Mouse (Mus musculus) cerebellum, adult 2 months (tissue): Measurements from ENCODE around the gene Odf3l2. TPM values are rescaled to one million over a fixed set of nuclear protein-coding genes. Genes with fewer than 3 reads are reported as not detected.

Source experiments
- DNase-seq, 2 experiments: peaks; one replicate each; pipeline ENCODE4 v3.0.0; 2021
- H3K27ac ChIP-seq: fragments of 200-500 bp; 2 replicates; pipeline ENCODE4 v1.5.1; 2012; ENCODE audit warnings: low read length, control low read depth, inconsistent platforms; ENCODE audit not compliant: insufficient read depth
- H3K27me3 ChIP-seq: fragments of 200-500 bp; 2 replicates; pipeline ENCODE4 v1.6.1; 2012; ENCODE audit warnings: inconsistent platforms, mild to moderate bottlenecking, low read length, moderate library complexity; ENCODE audit not compliant: control insufficient read depth, insufficient read depth
- H3K4me1 ChIP-seq: fragments of 200-500 bp; 2 replicates; pipeline ENCODE4 v1.6.1; 2011; ENCODE audit warnings: low read length; ENCODE audit not compliant: control insufficient read depth, insufficient read depth
- H3K4me3 ChIP-seq: fragments of 200-500 bp; replicated peaks from 2 replicates; pipeline ENCODE3; 2011; ENCODE audit warnings: mild to moderate bottlenecking, low read depth, low read length, control low read depth; ENCODE audit not compliant: insufficient read depth
- CTCF ChIP-seq: fragments of 200-500 bp; IDR thresholded peaks from 2 replicates; pipeline ENCODE4 v1.5.1; 2011; ENCODE audit warnings: low read depth, mild to moderate bottlenecking, control low read depth, low read length, moderate library complexity, borderline replicate concordance; ENCODE audit not compliant: insufficient read depth
- POLR2A ChIP-seq: fragments of 200-500 bp; IDR thresholded peaks from 2 replicates; pipeline ENCODE4 v1.6.1; 2011; ENCODE audit warnings: low read length, control low read depth, borderline replicate concordance; ENCODE audit not compliant: insufficient read depth
- WGBS: fragments of 180-500 bp; shearing (Covaris S2); methylation state at CpG from one replicate; pipeline ENCODE4 v1.1.7; 2018; 5-methylcytosine and 5-hydroxymethylcytosine counted together
- polyA plus RNA-seq: library from polyadenylated mRNA; depleted of rRNA; stranded (reverse); fragments of >200 nt; gene quantifications from 2 replicates; pipeline ENCODE4 v1.2.3, GENCODE M21; 2012

Gene Odf3l2
- polyA plus RNA-seq, 1 experiment: not detected

GRCm38 (mm10) chr10:79668771-79669575, 23.4 kb upstream of the Odf3l2 start, which contains the start of gene Tpgs1:
Gene Tpgs1 (plus strand): TSS chr10:79669369.
- Histone ChIP-seq H3K4me1 (peaks cover 11% of the 10 kb centered on the region), H3K27me3 (no peaks in the 10 kb centered on the region), H3K4me3 (peak within 1 kb of the TSS; percentile 75), H3K27ac (peak within 1 kb of the TSS; percentile 94)
- TF ChIP-seq CTCF (peak; percentile 78), POLR2A (0 out of 2 replicates have a peak, but pooled peaks have one; percentile 9)
- under 1% methylated on average over 45 of the region's 45 CpGs for WGBS
- DNase-seq: peak; percentile 91 to 94

GRCm38 (mm10) chr10:79668076-79668475, 22.5 kb upstream of the Odf3l2 start:
- WGBS: 82% methylated on average over 5 of the region's 5 CpGs
- H3K27ac ChIP-seq: no peak overlapping the region
- peaks cover 11% of the 10 kb centered on the region for H3K4me1 ChIP-seq

GRCm38 (mm10) chr10:79666493-79666892, 21.0 kb upstream of the Odf3l2 start:
- Histone ChIP-seq H3K27ac (no peak overlapping the region), H3K4me3 (no peak overlapping the region), H3K4me1 (peaks cover 11% of the 10 kb centered on the region), H3K27me3 (no peaks in the 10 kb centered on the region)
- no peak for DNase-seq
- TF ChIP-seq CTCF (no peak), POLR2A (no peak)
- WGBS: 68% methylated on average over 9 of the region's 9 CpGs

More at GRCm38 (mm10) chr10:79668076-79668475, 22.5 kb upstream of the Odf3l2 start:
- Histone ChIP-seq H3K4me3 (no peak overlapping the region), H3K27me3 (no peaks in the 10 kb centered on the region)
- DNase-seq: no peak
- TF ChIP-seq POLR2A (no peak), CTCF (no peak)

- Histone ChIP-seq H3K27me3 (no peaks in the 10 kb centered on the region), H3K4me1 (peaks cover 4% of the 10 kb centered on the region; the same call in 1 of the 2 replicates), H3K4me3 (no peak overlapping the region), H3K27ac (no peak overlapping the region)
- 83% methylated on average over 8 of the region's 8 CpGs for WGBS
- DNase-seq: no peak
- TF ChIP-seq POLR2A (no peak), CTCF (no peak)
Observed at GRCm38 (mm10) chr10:79665051-79665450, 19.5 kb upstream of the Odf3l2 start.

GRCm38 (mm10) chr10:79664131-79664665, 18.7 kb upstream of the Odf3l2 start, which contains the start of gene Madcam1:
Gene Madcam1 (plus strand): TSS chr10:79664559.
- H3K4me3 ChIP-seq: no peak within 1 kb of the TSS
- TF ChIP-seq POLR2A (no peak), CTCF (peak; percentile 88)
- H3K27ac ChIP-seq: no peak within 1 kb of the TSS
- peaks cover 4% of the 10 kb centered on the region; the same call in 1 of the 2 replicates for H3K4me1 ChIP-seq
- no peaks in the 10 kb centered on the region for H3K27me3 ChIP-seq
- peak; percentile 58 to 74 for DNase-seq
- WGBS: 9% methylated on average over 13 of the region's 13 CpGs

- DNase-seq: no peak
- 38% methylated on average over 3 of the region's 3 CpGs for WGBS
- Histone ChIP-seq H3K27me3 (no peaks in the 10 kb centered on the region), H3K27ac (no peak overlapping the region), H3K4me3 (no peak overlapping the region), H3K4me1 (no peaks in the 10 kb centered on the region)
- TF ChIP-seq CTCF (no peak), POLR2A (no peak)
Observed at GRCm38 (mm10) chr10:79661861-79662260, 16.3 kb upstream of the Odf3l2 start.

GRCm38 (mm10) chr10:79660298-79660697, 14.8 kb upstream of the Odf3l2 start:
- Histone ChIP-seq H3K4me1 (no peaks in the 10 kb centered on the region), H3K4me3 (no peak overlapping the region), H3K27me3 (no peaks in the 10 kb centered on the region), H3K27ac (no peak overlapping the region)
- TF ChIP-seq CTCF: 0 out of 2 replicates have a peak, but pooled peaks have one; percentile 9
- TF ChIP-seq POLR2A: no peak
- 78% methylated on average over 2 of the region's 2 CpGs for WGBS
- no peak for DNase-seq
